Mouse (Mus musculus): ENCODE data around the gene Spire2.

DNA sequence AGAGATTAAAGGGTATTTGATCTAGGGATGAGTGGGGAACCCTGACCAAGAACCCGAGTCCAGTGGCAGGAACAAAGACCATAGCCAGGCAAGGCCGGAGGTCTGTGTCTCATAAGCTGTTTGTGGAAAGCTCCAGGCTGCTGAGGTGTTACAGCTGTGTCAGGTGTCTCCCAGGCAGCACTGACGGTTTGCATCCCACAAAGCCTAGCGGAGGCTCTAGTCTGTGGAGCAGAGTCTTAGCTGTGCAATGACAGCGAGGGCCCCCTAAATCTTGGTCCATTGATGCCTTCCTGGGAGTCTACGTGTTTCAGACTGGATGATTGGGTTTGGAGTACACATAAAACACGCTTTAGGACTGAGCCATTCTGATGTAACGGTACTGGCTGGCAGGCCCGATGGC, 69.4 kb downstream of the Spire2 start:
- no peak for TF ChIP-seq CTCF (IDR thresholded peaks at IDR 0.05; ENCODE audit: borderline replicate concordance, insufficient read depth, low read length)
- no peak for TF ChIP-seq POLR2A (IDR thresholded peaks at IDR 0.05; ENCODE audit: low read depth, low read length)
